Mouse (Mus musculus): ENCODE results near the gene Cdc37l1.

- no peak for TF ChIP-seq HCFC1 (IDR thresholded peaks at IDR 0.05; ENCODE audit: borderline replicate concordance, insufficient read depth, low read length)
- TF ChIP-seq MAFK (IDR thresholded peaks at IDR 0.05; ENCODE audit: insufficient read depth, low read depth, low read length): no peak
Observed at GRCm38 (mm10) chr19:29064451-29065102, 74.4 kb downstream of the Cdc37l1 start.

Measured in ES-E14 (cell line).